Mouse (Mus musculus) liver, adult 2 months (tissue): Measurements from ENCODE around the gene Ift88. TPM values are rescaled to one million over a fixed set of nuclear protein-coding genes. Genes with fewer than 3 reads are reported as not detected.

Source experiments
- DNase-seq: peaks from one replicate; pipeline ENCODE4 v3.0.0-alpha.2; 2011; ENCODE audit warnings: low read depth, low spot score; ENCODE audit errors: extremely low read depth
- H3K27ac ChIP-seq: fragments of 200-500 bp; replicated peaks from 2 replicates; pipeline ENCODE4 v1.5.1; 2012; ENCODE audit warnings: low read depth, mild to moderate bottlenecking, control low read depth, inconsistent platforms, low read length; ENCODE audit not compliant: insufficient read depth
- H3K27me3 ChIP-seq: fragments of 200-500 bp; 2 replicates; pipeline ENCODE4 v1.6.1; 2012; ENCODE audit warnings: mild to moderate bottlenecking, moderate library complexity, low read length, inconsistent platforms; ENCODE audit not compliant: control insufficient read depth, insufficient read depth
- H3K36me3 ChIP-seq: fragments of 200-500 bp; 2 replicates; pipeline ENCODE4 v1.6.1; 2012; ENCODE audit warnings: low read length, inconsistent platforms; ENCODE audit not compliant: control insufficient read depth, insufficient read depth
- H3K4me1 ChIP-seq: fragments of 200-500 bp; 2 replicates; pipeline ENCODE4 v1.6.1; 2011; ENCODE audit warnings: low read length; ENCODE audit not compliant: control insufficient read depth, insufficient read depth
- H3K4me3 ChIP-seq: fragments of 200-500 bp; 2 replicates; pipeline ENCODE4 v1.5.1; 2011; ENCODE audit warnings: low read depth, mild to moderate bottlenecking, control low read depth, low read length, moderate library complexity; ENCODE audit not compliant: insufficient read depth
- H3K79me2 ChIP-seq: fragments of 200-500 bp; 2 replicates; pipeline ENCODE4 v1.6.1; 2012; ENCODE audit warnings: inconsistent platforms, mild to moderate bottlenecking, low read length, moderate library complexity; ENCODE audit not compliant: control insufficient read depth, insufficient read depth
- H3K9ac ChIP-seq: fragments of 200-500 bp; 2 replicates; pipeline ENCODE4 v1.6.1; 2012; ENCODE audit warnings: low read depth, mild to moderate bottlenecking, control low read depth, inconsistent platforms, low read length
- CTCF ChIP-seq: fragments of 200-500 bp; IDR thresholded peaks from 2 replicates; pipeline ENCODE4 v1.5.1; 2011; ENCODE audit warnings: low read depth, low read length, control low read depth
- POLR2A ChIP-seq: fragments of 200-500 bp; IDR thresholded peaks from 2 replicates; pipeline ENCODE4 v1.6.1; 2011; ENCODE audit warnings: low read length, control low read depth; ENCODE audit not compliant: insufficient read depth; ENCODE audit errors: extremely low read depth
- WGBS: fragments of 180-500 bp; shearing (Covaris S2); methylation state at CpG from one replicate; pipeline ENCODE4 v1.1.7; 2018; 5-methylcytosine and 5-hydroxymethylcytosine counted together
- polyA plus RNA-seq: library from polyadenylated mRNA; depleted of rRNA; stranded (reverse); fragments of >200 nt; gene quantifications from 2 replicates; pipeline ENCODE4 v1.2.3, GENCODE M21; 2012
- total RNA-seq: library from RNA; depleted of rRNA; stranded (reverse); fragments of >200 nt; gene quantifications from 2 replicates; pipeline ENCODE4 v1.2.3, GENCODE M21; 2014

The Ift88 gene
- total and polyA plus RNA-seq, 2 experiments = 2.5 to 6.0 TPM

- 4% methylated on average over 43 of the region's 43 CpGs for WGBS
- no peaks in the 10 kb centered on the region for H3K27me3 ChIP-seq
- peak; percentile 82 for DNase-seq
- H3K4me3 ChIP-seq = peak within 1 kb of the TSS; percentile 70
- H3K79me2 ChIP-seq = no peaks in the 10 kb centered on the region
- peak within 1 kb of the TSS; percentile 76 for H3K9ac ChIP-seq
- H3K36me3 ChIP-seq = no peaks in the 10 kb centered on the region
- H3K27ac ChIP-seq = 0 out of 2 replicates have a peak within 1 kb of the TSS, but pooled peaks have one; percentile 5
- no peak for TF ChIP-seq CTCF
- peak; percentile 61; the same call in 1 of the 2 replicates for TF ChIP-seq POLR2A
- H3K4me1 ChIP-seq = peaks cover 2% of the 10 kb centered on the region; the same call in 1 of the 2 replicates
Measured at GRCm38 (mm10) chr14:57398065-57398757, 25.7 kb upstream of the Ift88 start, which contains the start of gene Cryl1. Gene Cryl1, minus strand, starts transcription at chr14:57398529.

DNA sequence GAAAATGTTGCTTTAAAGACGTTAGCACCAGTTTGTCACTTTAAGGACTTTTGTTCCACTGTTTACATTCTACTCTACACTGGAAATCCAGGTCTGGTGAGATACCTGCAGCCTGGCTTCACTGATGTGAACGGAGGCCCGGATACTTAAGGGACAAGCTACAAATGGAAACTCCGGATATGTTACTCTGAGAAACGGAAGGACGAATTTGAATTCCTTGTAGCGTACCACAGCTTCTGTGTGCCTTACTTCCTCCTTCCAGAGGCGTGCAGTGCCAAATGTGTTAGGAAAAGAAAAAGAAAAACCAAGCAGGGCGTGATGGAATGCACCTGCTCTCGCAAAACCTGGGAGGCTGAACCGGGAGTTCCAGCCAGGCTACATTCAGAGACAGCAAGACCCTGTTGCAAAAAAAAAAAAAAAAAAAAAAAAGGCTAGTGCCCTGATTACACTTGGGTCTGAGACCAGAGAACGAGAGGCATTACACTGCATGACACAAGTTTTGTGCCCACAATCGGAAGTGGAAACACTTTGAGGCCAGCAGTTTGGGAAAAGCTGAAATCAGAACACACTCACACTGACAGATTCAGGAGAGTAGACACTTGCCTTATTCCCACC, 24.9 kb upstream of the Ift88 start:
- H3K79me2 ChIP-seq = no peaks in the 10 kb centered on the region
- TF ChIP-seq POLR2A (no peak), CTCF (no peak)
- peak; percentile 41 for DNase-seq
- H3K4me3 ChIP-seq = peak overlapping the region; percentile 35
- peaks cover 2% of the 10 kb centered on the region; the same call in 1 of the 2 replicates for H3K4me1 ChIP-seq
- 22% methylated on average over 13 of the region's 13 CpGs for WGBS
- 0 out of 2 replicates have a peak, but pooled peaks cover 1% of the 10 kb centered on the region for H3K27me3 ChIP-seq
- H3K9ac ChIP-seq = 0 out of 2 replicates have a peak overlapping the region, but pooled peaks have one; percentile 3
- H3K27ac ChIP-seq = 0 out of 2 replicates have a peak overlapping the region, but pooled peaks have one; percentile 5
- H3K36me3 ChIP-seq = no peaks in the 10 kb centered on the region

GRCm38 (mm10) chr14:57402815-57403214, 21.0 kb upstream of the Ift88 start:
- 0 out of 2 replicates have a peak, but pooled peaks cover 3% of the 10 kb centered on the region for H3K27me3 ChIP-seq
- H3K79me2 ChIP-seq = no peaks in the 10 kb centered on the region
- H3K36me3 ChIP-seq = no peaks in the 10 kb centered on the region
- no peak overlapping the region for H3K4me3 ChIP-seq
- H3K9ac ChIP-seq = no peak overlapping the region
- TF ChIP-seq POLR2A = no peak
- no peak for TF ChIP-seq CTCF
- H3K4me1 ChIP-seq = no peaks in the 10 kb centered on the region
- DNase-seq = no peak
- no peak overlapping the region for H3K27ac ChIP-seq

DNA sequence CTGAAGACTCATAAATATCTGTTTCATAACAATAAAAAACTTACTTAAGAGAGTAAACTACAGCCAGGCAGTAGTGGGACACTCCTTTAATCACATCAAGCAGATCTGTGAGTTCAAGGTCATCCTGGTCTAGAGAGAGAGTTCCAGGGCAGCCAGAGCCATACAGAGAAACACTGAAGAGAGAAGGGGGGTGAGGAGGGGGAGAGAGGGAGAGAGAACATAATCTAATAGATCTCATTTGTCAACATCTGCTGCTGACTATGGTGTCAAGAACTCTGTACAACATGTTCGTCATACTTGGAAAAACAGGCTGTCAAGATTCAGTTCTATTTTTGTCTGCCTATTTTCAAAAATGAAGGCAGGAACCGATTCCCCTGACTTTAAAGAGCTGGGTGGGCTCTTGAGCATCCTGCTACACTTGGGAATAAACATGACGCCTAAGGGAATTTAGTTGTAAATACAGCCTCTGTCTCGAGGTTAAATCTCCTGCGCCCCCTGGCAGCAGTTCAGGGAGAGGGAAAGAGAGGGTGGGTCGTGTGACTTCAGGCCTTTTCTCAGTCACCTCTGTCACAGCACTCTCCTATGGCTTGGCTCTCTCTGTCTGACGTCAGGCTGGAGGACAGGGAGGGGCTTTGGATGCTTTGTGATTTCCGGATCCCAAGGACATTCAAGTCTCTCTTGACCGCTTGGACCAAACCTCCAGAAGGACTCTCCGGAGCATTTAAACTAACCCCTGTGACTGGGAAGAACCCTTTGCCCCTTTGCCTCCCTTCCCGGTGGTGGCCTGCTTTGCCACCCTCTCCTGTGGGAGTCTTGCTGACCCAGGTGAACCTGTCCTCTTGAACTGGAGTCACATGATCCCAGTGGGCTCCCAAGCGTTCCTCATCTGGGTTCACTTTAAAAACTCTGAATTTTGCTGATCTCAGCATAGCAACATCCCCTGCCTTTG, 16.5 kb upstream of the Ift88 start:
- no peaks in the 10 kb centered on the region for H3K4me1 ChIP-seq
- peak; percentile 40 for DNase-seq
- H3K36me3 ChIP-seq = no peaks in the 10 kb centered on the region
- no peaks in the 10 kb centered on the region for H3K79me2 ChIP-seq
- no peak overlapping the region for H3K4me3 ChIP-seq
- WGBS = 7% methylated on average over 12 of the region's 12 CpGs
- 0 out of 2 replicates have a peak, but pooled peaks cover 3% of the 10 kb centered on the region for H3K27me3 ChIP-seq
- TF ChIP-seq POLR2A (no peak), CTCF (peak; percentile 59)
- H3K27ac ChIP-seq = no peak overlapping the region
- no peak overlapping the region; the same call in 1 of the 2 replicates for H3K9ac ChIP-seq

DNA sequence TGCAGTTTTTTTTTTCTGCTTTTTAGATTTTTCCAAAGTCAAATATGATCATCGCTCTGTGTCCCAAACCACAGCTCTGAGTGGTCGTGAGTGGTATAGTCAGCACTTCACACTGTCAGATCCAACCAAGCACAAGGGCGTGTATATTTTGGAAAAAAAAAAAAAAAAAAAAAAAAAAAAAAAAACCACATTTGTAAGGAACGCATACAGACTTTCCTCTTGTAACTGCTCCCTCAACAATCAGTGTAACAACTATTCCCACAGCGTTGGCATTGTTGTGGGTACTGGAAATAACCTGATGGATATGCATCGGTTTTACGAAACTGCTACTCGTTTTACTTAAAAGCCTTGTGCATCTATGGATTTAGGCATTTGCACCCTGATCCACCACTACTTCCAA, 15.8 kb upstream of the Ift88 start:
- 83% methylated on average over 8 of the region's 8 CpGs for WGBS
- H3K4me3 ChIP-seq = no peak overlapping the region
- no peaks in the 10 kb centered on the region for H3K4me1 ChIP-seq
- no peak overlapping the region for H3K27ac ChIP-seq
- H3K79me2 ChIP-seq = no peaks in the 10 kb centered on the region
- H3K27me3 ChIP-seq = 0 out of 2 replicates have a peak, but pooled peaks cover 3% of the 10 kb centered on the region
- no peak for TF ChIP-seq CTCF
- no peak for TF ChIP-seq POLR2A
- no peak for DNase-seq
- H3K9ac ChIP-seq = no peak overlapping the region
- no peaks in the 10 kb centered on the region for H3K36me3 ChIP-seq
